Mouse (Mus musculus): ENCODE measurements around the gene Dot1l. TPM values are rescaled to one million over a fixed set of nuclear protein-coding genes. Genes with fewer than 3 reads are reported as not detected.
A peak's percentile ranks its signal among the peaks of the same experiment; 100 is the strongest.

The Dot1l gene
- total RNA-seq, 2 experiments from 2014 or later = 8.0 to 15.6 TPM

DNA sequence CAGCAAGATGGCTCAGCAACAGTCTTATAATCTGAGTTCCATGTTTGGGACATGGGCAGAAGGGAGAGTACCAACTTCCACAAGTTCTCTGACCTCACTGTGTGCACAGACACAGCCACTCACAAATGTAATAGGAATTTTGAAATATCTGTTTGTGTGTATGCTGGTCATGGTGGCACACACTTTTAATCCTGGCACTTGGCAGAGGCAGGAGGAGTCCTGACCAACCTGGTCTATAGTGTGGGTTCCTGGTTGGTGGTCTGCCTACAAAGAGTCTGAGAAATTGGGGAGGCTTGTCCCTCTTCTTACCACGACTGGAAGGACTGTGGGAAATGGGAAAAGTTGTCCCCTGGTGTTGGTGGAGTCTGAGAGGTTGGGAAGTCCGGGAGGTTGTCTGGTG is 1.5 kb downstream of the Dot1l start:
- no peak for ATAC-seq (replicated peaks; ENCODE audit: low FRiP score, poor library complexity, severe bottlenecking)

DNA sequence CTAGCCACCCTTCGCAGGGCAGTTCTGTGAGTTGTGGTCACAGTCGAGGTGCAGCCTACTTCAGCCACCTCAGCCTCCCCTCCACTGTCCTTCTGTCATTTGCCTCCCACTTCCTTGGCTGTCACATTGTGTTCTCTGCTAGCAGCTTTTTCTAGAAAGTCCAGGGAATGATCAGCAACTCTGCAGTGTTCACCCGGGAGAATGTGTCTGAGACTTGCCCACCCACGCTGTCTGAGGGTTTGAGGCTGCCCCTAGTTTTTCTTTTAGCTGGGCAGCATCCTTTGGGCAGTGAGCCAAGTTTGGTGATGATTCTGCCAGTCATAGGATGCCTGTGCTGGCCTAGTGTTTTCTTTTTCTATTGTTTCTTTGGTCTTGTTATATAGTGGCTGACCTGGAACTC is 2.0 kb downstream of the Dot1l start:
- no peak for ATAC-seq (replicated peaks; ENCODE audit: low FRiP score, poor library complexity, severe bottlenecking)

DNA sequence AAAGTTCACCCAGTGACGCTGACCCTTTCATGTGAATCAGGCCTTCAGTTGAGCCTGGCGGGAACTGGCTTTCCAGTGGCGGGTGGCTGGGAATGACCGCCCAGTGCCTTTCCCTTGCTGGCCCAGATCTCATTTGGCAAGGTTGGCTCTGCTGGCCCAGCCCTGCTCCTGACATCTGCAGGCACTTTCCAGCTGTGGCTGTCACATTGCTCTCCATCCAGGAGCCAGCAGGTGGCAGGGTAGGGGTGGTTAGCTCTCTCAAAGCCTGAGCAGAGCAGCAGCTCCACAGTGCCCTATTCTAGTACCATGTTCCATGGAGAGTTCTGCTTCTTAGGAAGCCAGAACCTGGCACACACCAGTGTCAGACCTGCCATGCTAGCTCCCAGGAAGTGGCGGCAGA is 2.7 kb downstream of the Dot1l start:
- peak; percentile 58 for ATAC-seq (replicated peaks; ENCODE audit: low FRiP score, poor library complexity, severe bottlenecking)

DNA sequence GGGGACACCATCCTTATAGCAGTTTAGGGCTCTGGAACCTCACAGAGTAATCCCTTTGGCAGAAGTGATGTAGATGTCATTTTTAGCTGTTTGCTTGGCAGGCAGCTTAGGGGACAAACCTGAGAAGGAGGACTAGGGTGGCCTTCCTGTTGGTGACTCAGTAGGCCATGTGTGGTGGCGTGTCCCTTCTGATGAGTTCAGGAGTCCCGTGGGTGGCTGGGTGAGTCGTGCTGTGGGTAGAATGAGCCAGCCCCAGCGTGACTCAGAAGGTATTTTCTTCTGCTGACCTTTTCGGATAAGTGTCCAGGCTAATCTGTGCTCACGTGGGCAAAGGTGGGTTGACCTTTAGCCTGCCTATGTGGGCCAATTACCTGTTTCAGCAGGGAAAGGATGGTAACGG is 3.6 kb downstream of the Dot1l start:
- no peak for ATAC-seq (replicated peaks; ENCODE audit: low FRiP score, poor library complexity, severe bottlenecking)

DNA sequence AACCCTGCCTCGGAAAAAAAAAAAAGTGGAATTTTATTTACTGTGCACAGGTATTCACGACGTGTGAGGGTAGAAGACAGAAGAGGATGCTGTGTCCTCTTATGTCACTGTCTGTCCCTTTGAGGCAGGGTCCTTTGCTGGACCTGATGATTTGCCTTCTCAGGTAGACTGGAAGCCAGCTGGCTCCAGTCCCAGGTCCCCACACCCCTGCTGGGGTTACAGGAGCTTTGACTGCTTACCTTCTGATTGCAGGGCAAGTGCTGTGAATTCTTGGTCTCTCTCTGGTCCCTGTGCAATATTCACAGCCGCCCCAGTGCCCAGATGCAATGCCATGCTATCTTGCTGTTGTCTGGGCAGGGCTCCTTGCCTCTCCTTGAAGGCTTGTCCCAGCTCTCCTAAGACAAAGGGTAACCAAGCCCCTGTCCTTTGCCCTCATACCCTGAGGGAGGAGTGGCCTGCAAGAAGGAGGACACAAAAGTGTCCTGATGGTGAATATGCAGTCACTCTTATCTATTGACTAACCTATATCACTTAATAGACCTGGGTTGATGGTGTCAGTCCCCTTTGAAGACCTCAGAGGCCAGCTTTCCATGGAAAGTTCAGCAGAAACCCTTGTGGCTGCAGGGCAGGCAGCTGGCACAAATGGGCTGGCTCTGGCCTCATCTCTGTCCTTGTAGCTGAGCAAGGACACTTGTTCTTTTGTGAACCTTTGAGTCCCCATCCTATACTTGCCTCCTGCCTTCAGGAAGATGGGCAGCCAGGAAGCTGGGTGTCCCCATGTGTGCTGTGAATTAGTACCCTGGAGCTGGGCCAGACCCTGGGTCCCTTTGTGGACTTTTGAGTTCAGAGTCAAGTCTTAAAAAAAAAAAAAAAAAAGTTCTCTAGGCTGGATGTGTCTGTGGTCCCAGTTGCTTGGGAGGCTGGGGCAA is 5.9 kb downstream of the Dot1l start:
- no peak for ATAC-seq (replicated peaks; ENCODE audit: low FRiP score, poor library complexity, severe bottlenecking)

DNA sequence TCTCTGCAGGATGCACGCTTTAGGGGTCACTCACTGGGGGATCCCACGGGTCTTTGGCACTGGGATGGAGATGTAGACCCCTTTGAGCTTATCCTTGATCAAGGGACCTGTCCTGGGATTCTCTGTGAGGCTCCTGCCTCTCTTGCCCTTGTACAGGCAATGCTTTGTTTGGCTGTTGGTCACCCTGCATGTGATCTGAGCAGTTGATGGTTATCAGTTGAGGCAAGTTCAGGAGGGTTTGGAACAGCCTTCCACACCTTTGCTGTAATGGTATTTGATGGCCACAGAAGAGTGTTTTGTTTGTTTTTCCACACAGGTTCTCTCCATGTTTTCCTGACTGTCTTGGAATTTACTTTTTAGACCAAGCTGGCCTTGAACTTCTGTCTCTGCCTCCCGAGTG is 6.8 kb downstream of the Dot1l start:
- ATAC-seq (replicated peaks; ENCODE audit: low FRiP score, poor library complexity, severe bottlenecking) = no peak

DNA sequence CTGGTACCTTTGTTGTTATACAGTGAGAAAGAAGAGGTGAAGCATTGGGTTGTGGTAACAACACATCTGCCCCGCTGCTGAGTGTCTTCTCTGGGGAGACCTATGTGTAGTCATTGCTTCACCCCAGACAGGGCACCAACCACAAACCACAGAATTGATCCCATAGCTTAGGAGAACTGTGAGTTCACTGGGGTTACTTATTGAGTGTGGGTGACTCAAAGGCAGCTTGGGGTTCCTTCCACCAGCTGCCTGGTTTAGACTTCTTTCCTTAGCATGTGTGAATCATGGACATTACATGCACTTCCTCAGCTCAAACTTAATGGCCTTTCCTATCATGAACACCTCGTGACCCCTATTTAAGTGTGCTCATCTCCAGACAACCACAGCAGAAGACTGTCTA is 8.5 kb downstream of the Dot1l start:
- ATAC-seq (replicated peaks; ENCODE audit: low FRiP score, poor library complexity, severe bottlenecking) = no peak

DNA sequence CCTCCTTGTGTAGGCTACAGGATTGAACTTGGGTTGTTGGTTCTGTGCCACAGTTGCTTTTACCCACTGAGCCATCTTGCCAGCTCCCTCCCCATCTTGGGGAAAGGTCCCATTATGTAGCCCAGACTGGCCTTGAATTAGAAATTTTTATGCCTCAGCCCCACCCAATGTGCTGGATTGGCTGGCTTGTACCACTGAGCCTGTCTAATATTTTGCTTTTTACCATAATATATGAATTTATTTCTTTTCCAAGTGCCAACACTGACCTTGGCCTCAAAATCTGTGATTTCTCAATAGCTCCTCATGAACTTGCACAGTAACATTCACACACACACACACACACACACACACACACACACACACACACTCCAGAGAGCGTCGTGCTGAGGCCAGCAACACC is 10.7 kb downstream of the Dot1l start:
- no peak for ATAC-seq (replicated peaks; ENCODE audit: low FRiP score, poor library complexity, severe bottlenecking)

DNA sequence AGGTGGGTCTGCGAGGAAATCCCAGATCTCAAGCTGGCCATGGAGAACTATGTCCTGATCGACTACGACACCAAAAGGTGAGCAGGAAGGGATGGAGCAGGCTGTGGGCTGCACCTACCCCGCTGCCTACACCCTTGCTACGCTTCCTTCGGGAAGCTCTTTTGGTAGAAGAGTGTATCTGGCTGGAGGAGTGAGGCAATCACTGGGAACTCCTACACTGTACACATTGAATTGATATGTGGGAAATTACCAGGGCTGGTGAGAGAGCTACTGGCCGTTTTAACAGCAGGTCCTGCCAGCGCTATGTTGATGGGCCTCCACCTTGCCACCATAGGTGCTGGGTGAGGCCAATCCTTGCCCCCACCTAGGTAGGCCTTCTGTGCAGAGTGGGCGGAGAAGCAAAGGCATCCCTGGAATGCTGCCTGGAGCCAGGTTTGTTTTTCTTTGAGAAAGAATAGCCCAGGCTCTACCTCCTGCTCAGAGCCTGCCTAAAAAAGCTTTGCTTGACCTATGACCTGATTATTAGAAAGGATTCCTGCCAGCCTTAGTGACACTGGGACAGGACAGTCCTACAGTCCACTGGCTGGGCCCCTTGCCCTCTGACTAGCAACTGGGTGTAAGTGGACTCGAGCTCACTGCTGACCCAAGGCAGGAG is 11.3 kb downstream of the Dot1l start:
- no peak for ATAC-seq (replicated peaks; ENCODE audit: low FRiP score, poor library complexity, severe bottlenecking)

DNA sequence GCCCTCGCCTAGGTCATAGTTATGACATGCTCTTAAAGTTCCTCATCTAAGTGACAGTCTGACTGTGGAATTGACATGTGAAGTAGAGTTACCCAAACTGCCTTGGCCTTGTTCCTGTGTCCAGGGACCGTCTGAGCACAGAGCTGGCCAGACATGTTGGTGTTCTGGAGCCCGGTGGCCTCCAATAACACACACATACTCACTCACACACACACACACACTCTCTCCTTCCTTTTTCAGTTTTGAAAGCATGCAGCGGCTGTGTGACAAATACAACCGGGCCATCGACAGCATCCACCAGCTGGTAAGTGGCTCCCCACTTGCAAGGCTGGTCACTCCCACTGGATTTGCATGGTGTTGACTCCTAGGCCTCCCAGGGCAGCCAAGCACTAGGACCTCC is 13.4 kb downstream of the Dot1l start:
- ATAC-seq (replicated peaks; ENCODE audit: low FRiP score, poor library complexity, severe bottlenecking) = no peak

DNA sequence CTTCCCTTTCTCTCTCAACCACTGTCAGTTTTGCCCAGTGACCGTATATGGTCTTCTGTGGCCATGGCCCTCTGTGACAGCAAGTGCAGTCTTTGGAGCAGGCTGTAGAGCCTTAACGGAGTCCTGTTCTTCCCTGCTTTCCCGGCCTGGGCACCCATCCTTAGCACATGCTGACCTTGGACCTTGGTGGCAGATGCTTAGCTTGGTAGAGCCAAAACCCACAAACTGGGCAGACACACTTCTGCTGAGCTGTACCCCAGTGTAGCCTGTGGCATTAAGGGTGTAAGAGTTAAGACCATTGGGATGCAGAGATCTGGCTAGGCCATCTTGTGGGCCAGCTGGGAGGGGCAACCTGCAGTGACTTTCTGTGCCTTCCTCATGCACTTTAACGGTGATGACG is 18.8 kb downstream of the Dot1l start:
- ATAC-seq (replicated peaks; ENCODE audit: low FRiP score, poor library complexity, severe bottlenecking) = no peak

DNA sequence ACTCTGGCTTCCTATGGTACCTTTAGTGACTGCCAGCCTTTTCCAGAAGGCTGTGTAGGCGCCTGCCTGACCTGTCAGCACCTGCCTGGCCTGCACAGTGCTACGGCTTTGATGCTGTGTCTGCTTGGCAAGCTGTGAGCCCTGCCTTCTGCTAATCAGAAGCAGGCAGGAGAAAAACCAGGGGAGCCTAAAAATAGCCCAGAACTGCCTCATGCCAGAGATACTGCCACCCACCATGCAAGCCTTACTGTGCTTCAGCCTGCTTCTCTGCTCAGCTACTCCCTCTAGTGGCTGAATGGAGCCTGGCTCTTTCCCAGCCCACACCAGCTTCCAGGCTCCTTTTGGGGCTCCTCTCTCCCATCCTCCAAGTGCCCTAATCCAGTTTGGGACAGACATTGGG is 19.5 kb downstream of the Dot1l start:
- ATAC-seq (replicated peaks; ENCODE audit: low FRiP score, poor library complexity, severe bottlenecking) = peak; percentile 74

DNA sequence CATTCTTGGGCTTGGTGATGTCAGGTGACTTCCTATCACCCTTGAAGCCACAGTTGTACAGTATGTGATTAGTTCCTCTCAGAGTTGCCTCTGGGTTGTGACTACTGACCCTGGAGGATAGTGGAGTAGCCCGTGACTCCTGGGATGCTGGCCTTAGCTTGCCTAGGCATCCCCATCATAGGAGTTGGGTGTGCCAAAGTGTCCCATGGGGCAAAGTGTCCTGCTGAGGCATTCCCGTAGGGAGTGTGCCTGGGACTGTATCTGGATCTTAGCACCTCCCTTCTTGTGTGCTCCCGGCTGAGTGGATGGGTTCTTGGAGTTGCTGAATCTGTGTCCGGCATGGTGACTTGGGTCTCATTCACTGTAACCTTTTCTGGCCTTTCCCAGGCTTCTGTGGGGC is 20.0 kb downstream of the Dot1l start:
- ATAC-seq (replicated peaks; ENCODE audit: low FRiP score, poor library complexity, severe bottlenecking) = peak; percentile 8

DNA sequence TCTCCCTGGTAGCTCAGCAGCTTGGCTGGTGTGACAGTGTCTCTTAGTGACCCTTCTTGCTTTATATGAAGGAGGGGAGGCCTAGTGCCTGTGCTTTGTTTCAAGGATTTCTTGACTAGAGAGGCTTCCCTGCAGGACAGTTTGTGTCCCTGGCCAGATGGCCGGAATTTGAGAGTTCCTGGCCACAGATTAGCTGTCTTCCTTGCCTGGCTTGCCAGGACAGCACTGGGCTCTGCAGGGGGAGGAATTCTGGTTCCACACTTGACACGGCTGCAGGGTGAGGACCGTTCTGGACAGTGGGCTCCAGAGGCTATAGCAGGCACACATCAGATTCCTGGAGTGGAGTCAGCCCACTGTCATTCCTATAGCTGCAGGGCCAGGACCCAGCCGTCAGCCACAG is 20.7 kb downstream of the Dot1l start:
- no peak for ATAC-seq (replicated peaks; ENCODE audit: low FRiP score, poor library complexity, severe bottlenecking)

DNA sequence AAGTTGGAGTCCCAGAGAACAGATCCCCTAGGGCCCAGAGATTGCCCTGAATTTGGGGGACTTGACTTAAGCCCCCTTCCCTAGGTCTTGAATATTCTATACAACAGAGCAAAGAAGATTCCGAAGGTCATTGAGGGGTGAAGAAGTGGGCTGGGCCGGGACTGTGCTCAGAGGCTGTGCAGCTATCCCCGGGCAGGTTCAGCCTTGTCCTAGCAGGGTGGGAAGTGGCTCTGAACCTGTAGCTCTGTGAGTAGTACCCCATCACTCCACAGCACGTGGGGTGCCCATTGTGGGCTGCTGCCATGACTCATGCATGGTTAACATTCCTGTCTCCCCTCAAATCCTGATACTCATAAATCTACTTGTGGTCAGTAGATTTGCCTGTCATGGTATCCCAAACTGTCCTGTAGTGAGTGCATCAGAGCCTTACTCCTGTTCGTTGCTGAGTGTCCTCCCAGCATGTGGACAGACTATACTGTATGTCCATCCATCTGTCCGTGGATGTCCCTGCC is 21.4 kb downstream of the Dot1l start:
- ATAC-seq (replicated peaks; ENCODE audit: low FRiP score, poor library complexity, severe bottlenecking) = no peak

DNA sequence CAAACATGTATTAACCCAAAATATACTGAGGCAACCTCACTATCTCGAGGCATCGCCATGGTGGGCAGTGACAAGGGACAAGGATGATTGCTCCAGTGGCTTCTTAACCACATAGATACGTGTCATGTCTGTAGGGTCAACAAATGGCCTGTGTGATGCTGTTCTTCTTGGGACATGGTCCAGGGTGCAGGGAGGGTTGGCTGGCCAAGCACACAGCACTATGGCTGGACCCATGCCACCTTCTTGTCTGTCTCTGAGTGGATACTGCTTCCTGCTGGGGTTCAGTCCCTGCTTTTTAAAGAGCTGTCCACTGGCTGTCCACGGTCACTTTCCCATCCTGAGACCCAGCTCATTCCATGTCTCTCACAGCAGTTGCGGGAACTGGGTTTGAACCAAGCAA is 22.1 kb downstream of the Dot1l start:
- ATAC-seq (replicated peaks; ENCODE audit: low FRiP score, poor library complexity, severe bottlenecking) = no peak

DNA sequence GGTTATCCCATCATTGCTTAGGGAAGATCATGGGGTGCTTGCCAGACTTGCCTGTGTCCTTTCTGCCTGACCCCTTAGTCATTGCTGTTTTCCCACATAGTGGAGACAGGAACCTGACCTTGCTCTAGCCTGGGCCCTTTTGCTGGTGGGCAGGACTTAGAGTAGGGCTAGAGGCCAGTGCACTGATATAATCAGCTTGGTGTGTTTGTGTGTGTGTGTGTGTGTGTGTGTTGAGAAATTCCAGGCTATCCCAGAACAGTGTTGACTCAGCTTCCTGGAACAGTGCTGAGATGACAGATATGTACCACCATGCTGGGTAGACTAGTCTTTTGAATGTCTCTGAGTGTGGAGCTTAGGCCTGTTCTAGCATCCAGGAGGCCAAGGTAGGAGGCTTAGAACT is 24.6 kb downstream of the Dot1l start:
- ATAC-seq (replicated peaks; ENCODE audit: low FRiP score, poor library complexity, severe bottlenecking) = no peak

DNA sequence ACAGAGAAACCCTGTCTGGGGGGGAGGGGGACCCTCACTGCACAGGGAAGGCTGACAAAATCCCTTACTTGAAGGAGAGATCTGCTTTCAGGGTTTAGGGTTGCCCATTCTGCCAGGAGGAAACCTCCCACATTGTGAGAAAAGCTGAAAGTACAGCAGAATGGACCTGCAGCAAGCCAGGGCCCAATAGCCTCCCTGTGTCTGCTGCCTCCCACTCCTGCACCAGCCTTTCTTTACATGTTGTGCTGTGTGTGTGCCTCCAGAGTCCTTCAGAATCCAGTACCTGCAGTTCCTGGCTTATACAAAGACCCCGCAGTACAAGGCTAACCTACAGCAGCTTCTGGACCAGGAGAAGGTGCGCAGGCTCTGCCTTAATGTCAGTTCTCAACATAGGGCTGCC is 29.3 kb downstream of the Dot1l start:
- ATAC-seq (replicated peaks; ENCODE audit: low FRiP score, poor library complexity, severe bottlenecking) = no peak

DNA sequence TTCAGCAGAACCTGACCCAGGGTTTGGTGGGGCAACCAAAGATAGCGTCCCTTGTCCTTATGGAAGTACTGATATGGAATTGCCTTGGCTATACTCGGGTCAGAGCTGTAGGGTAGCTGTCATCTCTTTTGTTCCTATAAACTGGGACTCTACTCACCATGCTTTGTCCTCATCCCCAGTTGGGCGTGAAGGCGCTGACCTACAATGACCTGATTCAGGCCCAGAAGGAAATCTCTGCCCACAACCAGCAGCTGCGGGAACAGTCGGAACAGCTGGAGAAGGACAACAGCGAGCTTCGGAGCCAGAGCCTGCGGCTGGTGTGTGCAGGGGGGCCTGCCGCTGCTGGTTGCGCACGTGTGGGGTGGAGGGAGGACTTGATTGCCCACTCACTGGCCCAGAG is 29.9 kb downstream of the Dot1l start:
- ATAC-seq (replicated peaks; ENCODE audit: low FRiP score, poor library complexity, severe bottlenecking) = no peak

DNA sequence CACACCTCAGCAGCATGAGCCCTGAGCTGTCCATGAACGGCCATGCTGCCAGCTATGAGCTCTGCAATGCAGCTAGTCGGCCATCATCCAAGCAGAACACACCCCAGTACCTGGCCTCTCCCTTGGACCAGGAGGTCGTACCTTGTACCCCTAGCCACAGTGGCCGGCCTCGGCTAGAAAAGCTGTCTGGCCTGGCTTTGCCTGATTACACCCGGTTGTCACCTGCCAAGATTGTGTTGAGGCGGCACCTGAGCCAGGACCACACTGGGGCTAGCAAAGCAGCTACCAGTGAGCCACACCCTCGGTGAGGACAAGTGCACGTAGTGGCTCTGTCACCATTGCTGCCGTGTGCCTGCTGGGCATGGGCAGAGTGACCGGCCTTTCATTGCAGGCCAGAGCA is 31.0 kb downstream of the Dot1l start:
- ATAC-seq (replicated peaks; ENCODE audit: low FRiP score, poor library complexity, severe bottlenecking) = no peak

DNA sequence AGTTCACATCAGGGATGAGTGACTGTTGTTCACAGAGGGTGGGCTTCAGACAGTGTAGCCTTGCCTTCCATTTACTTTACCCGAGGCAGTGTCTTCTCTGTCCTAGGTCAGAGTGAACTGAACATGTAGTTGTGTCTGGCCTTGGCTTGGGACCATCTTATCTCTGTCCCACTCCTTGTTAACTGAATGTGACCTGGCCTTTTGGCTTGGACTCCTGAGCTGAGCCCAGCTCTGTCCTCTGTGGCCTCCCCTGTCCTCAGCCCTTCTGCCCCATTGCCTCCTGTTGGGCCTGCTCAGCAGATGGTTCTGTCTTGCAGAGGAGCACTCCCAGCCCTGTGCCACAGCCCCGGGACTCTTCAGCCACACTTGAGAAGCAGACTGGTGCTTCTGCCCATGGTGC is 32.5 kb downstream of the Dot1l start:
- ATAC-seq (replicated peaks; ENCODE audit: low FRiP score, poor library complexity, severe bottlenecking) = no peak

Data from erythroblast, adult 5-6 weeks (primary cell).